Mouse (Mus musculus) kidney, embryonic 14.5 days (tissue): ENCODE data around the gene Cypt12. TPM values are rescaled to one million over a fixed set of nuclear protein-coding genes. Genes with fewer than 3 reads are reported as not detected.

Experiments
- ATAC-seq: fragments of 200-750 bp; cut with Nextera tagmentation; 2 replicates; pipeline ENCODE4 v1.8.0; 2017; ENCODE audit warnings: moderate number of reproducible peaks, mild to moderate bottlenecking, moderate TSS enrichment, moderate library complexity; ENCODE audit not compliant: low FRiP score, low TSS enrichment
- H3K27ac ChIP-seq: fragments of 300-500 bp; sonication (generic); 2 replicates; pipeline ENCODE4 v1.5.1; 2014; ENCODE audit warnings: low read depth, mild to moderate bottlenecking, low read length, moderate library complexity, mixed read lengths
- H3K27me3 ChIP-seq: fragments of 300-500 bp; sonication (generic); 2 replicates; pipeline ENCODE4 v1.6.1; 2014; ENCODE audit warnings: mild to moderate bottlenecking, low read length; ENCODE audit not compliant: control insufficient read depth, insufficient read depth
- H3K36me3 ChIP-seq: fragments of 300-500 bp; sonication (generic); 2 replicates; pipeline ENCODE4 v1.6.1; 2014; ENCODE audit warnings: low read length, mixed read lengths; ENCODE audit not compliant: control insufficient read depth, insufficient read depth
- H3K4me1 ChIP-seq: fragments of 300-500 bp; sonication (generic); 2 replicates; pipeline ENCODE4 v1.6.1; 2014; ENCODE audit warnings: low read length, mixed read lengths; ENCODE audit not compliant: control insufficient read depth, insufficient read depth
- H3K4me2 ChIP-seq: fragments of 300-500 bp; sonication (generic); replicated peaks from 2 replicates; pipeline ENCODE4 v1.6.1; 2014; ENCODE audit warnings: low read depth, mild to moderate bottlenecking, low read length
- H3K4me3 ChIP-seq: fragments of 300-500 bp; sonication (generic); 2 replicates; pipeline ENCODE4 v1.5.1; 2014; ENCODE audit warnings: mild to moderate bottlenecking, low read length
- H3K9ac ChIP-seq: fragments of 300-500 bp; sonication (generic); 2 replicates; pipeline ENCODE4 v1.6.1; 2014; ENCODE audit warnings: low read depth, mild to moderate bottlenecking, low read length, moderate library complexity
- H3K9me3 ChIP-seq: fragments of 300-500 bp; sonication (generic); 2 replicates; pipeline ENCODE4 v1.6.1; 2016; ENCODE audit warnings: low read length; ENCODE audit not compliant: control insufficient read depth
- WGBS: fragments of 180-500 bp; shearing (Covaris S2); extraction: QIAGEN DNeasy Blood & Tissue Kit; methylation state at CpG from one replicate; pipeline ENCODE4 v1.1.7; 2014; 5-methylcytosine and 5-hydroxymethylcytosine counted together
- polyA plus RNA-seq: library from polyadenylated mRNA; unstranded; fragments of >200 nt; fragmentation: Nextera tagmentation; extraction: Ambion mirVana; gene quantifications from 2 replicates; pipeline ENCODE4 v1.2.1, GENCODE M21; 2014

Cypt12 gene
- not detected in 2 replicates for polyA plus RNA-seq

- Histone ChIP-seq H3K4me2 (no peak within 1 kb of the TSS), H3K4me3 (no peak within 1 kb of the TSS), H3K9ac (no peak within 1 kb of the TSS), H3K27me3 (no peaks in the 10 kb centered on the region), H3K9me3 (no peaks in the 10 kb centered on the region), H3K36me3 (no peaks in the 10 kb centered on the region), H3K27ac (no peak within 1 kb of the TSS), H3K4me1 (no peaks in the 10 kb centered on the region)
- 89% methylated on average over 13 of the region's 13 CpGs for WGBS
- ATAC-seq = no peak
Measured at GRCm38 (mm10) chr3:17948299-17948698, at the start of gene Cypt12. Gene Cypt12, plus strand, starts transcription at chr3:17948410.

DNA sequence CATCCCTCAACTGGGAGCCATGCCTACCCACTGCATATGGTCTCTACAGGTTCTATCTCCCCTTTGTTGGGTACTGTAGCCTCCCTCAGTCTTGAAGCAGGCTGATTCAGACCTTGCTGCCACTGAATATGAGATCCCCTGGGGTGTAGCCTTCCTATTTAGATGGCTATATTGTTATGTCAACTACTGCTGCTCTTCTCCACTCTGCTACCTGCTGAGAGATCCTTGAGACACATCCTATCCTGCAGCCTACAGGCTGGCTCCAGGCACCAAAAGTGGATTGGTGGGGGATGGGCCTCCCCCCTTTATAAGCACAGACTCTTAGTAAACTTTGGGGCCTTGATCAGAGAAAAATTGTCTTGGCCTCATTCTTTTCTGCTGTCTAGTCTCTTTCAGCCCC lies 34.4 kb upstream of the Cypt12 start:
- H3K27me3 ChIP-seq = no peaks in the 10 kb centered on the region
- no peak overlapping the region for H3K9ac ChIP-seq
- no peak for ATAC-seq
- no peaks in the 10 kb centered on the region for H3K36me3 ChIP-seq
- no peaks in the 10 kb centered on the region for H3K4me1 ChIP-seq
- H3K4me3 ChIP-seq = no peak overlapping the region
- H3K27ac ChIP-seq = no peak overlapping the region
- no peaks in the 10 kb centered on the region for H3K9me3 ChIP-seq
- H3K4me2 ChIP-seq = no peak overlapping the region

DNA sequence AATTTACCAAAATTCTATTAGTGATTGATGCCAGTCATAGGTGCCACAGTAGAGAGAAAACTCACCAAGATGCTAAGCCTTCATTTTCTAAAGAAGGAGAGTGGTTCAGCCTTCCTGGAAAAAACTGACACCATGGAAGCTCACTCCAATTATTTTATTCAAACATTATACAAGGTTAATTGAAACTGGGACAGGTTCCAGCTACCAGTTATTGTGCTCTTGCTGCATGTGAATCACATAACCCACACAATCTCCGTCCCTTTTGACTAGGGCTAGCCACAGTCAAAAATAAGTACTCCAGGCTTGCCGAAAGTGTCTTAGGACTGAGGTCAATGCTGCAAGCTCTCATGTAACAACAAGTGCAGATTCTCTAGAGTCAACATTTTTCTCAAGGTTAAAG lies 8.0 kb upstream of the Cypt12 start:
- Histone ChIP-seq H3K27ac (no peak overlapping the region), H3K4me2 (no peak overlapping the region), H3K36me3 (no peaks in the 10 kb centered on the region), H3K4me1 (no peaks in the 10 kb centered on the region), H3K4me3 (no peak overlapping the region), H3K9ac (no peak overlapping the region), H3K27me3 (no peaks in the 10 kb centered on the region), H3K9me3 (no peaks in the 10 kb centered on the region)
- ATAC-seq = no peak
- WGBS = 88% methylated on average over 2 of the region's 2 CpGs
